Mouse (Mus musculus) liver, adult 2 months (tissue): ENCODE data around the gene Cgref1.

Source experiments
- CTCF ChIP-seq: fragments of 200-500 bp; IDR thresholded peaks from 2 replicates; pipeline ENCODE4 v1.5.1; 2011; ENCODE audit warnings: low read depth, low read length, control low read depth
- POLR2A ChIP-seq: fragments of 200-500 bp; IDR thresholded peaks from 2 replicates; pipeline ENCODE4 v1.6.1; 2011; ENCODE audit warnings: low read length, control low read depth; ENCODE audit not compliant: insufficient read depth; ENCODE audit errors: extremely low read depth

GRCm38 (mm10) chr5:30974870-30975656 is 29.7 kb upstream of the Cgref1 start:
- TF ChIP-seq CTCF: no peak
- TF ChIP-seq POLR2A: no peak
